Mouse (Mus musculus) hindbrain, embryonic 12.5 days (tissue): ENCODE measurements at regions not wholly inside any gene's neighbourhood (a gene's known extent, or its start where the extent isn't known, plus 50 kb on each side); places are given as distances from the start of the nearest gene placed in this dataset.

Experiments
- ATAC-seq: fragments of 200-750 bp; cut with Nextera tagmentation; 2 replicates; pipeline ENCODE4 v1.8.0; 2017; ENCODE audit warnings: moderate TSS enrichment; ENCODE audit not compliant: low FRiP score
- H3K27ac ChIP-seq: fragments of 300-500 bp; sonication (generic); 2 replicates; pipeline ENCODE4 v1.5.1; 2016; ENCODE audit warnings: mild to moderate bottlenecking
- H3K27me3 ChIP-seq: fragments of 300-500 bp; sonication (generic); 2 replicates; pipeline ENCODE4 v1.6.1; 2016; ENCODE audit warnings: mild to moderate bottlenecking
- H3K36me3 ChIP-seq: fragments of 300-500 bp; sonication (generic); 2 replicates; pipeline ENCODE4 v1.6.1; 2016; ENCODE audit warnings: mild to moderate bottlenecking
- H3K4me1 ChIP-seq: fragments of 300-500 bp; sonication (generic); 2 replicates; pipeline ENCODE4 v1.6.1; 2016
- H3K4me2 ChIP-seq: fragments of 300-500 bp; sonication (generic); replicated peaks from 2 replicates; pipeline ENCODE4 v1.6.1; 2016; ENCODE audit warnings: mild to moderate bottlenecking
- H3K4me3 ChIP-seq: fragments of 300-500 bp; sonication (generic); 2 replicates; pipeline ENCODE4 v1.5.1; 2016; ENCODE audit warnings: mild to moderate bottlenecking
- H3K9ac ChIP-seq: fragments of 300-500 bp; sonication (generic); 2 replicates; pipeline ENCODE4 v1.6.1; 2016; ENCODE audit warnings: mild to moderate bottlenecking, moderate library complexity
- H3K9me3 ChIP-seq: fragments of 300-500 bp; sonication (generic); replicated peaks from 2 replicates; pipeline ENCODE4 v1.6.1; 2016; ENCODE audit warnings: mild to moderate bottlenecking
- whole genome bisulfite sequencing: fragments of 180-500 bp; shearing (Covaris S2); methylation state at CpG from one replicate; pipeline ENCODE4 v1.1.7; 2016; 5-methylcytosine and 5-hydroxymethylcytosine counted together

- Histone ChIP-seq H3K4me3 (no peak overlapping the region), H3K4me1 (peaks cover 3% of the 10 kb centered on the region; the same call in 1 of the 2 replicates), H3K27me3 (no peaks in the 10 kb centered on the region), H3K27ac (0 out of 2 replicates have a peak overlapping the region, but pooled peaks have one; percentile 1), H3K36me3 (no peaks in the 10 kb centered on the region), H3K4me2 (no peak overlapping the region), H3K9me3 (no peaks in the 10 kb centered on the region), H3K9ac (no peak overlapping the region)
- 39% methylated on average over 1 of the region's 1 CpGs for WGBS
- ATAC-seq = 0 out of 2 replicates have a peak, but pooled peaks have one; percentile 19
Observed at GRCm38 (mm10) chr1:194114399-194114798, 503.6 kb upstream of the Plxna2 start.

- no peaks in the 10 kb centered on the region for H3K27me3 ChIP-seq
- WGBS = 78% methylated on average over 2 of the region's 2 CpGs
- peaks cover 8% of the 10 kb centered on the region for H3K4me1 ChIP-seq
- H3K36me3 ChIP-seq = no peaks in the 10 kb centered on the region
- no peak overlapping the region for H3K9ac ChIP-seq
- no peaks in the 10 kb centered on the region for H3K9me3 ChIP-seq
- H3K4me3 ChIP-seq = no peak overlapping the region
- no peak overlapping the region for H3K27ac ChIP-seq
- ATAC-seq = no peak
- H3K4me2 ChIP-seq = no peak overlapping the region
Observed at GRCm38 (mm10) chr1:194111931-194112330, 506.1 kb upstream of the Plxna2 start.

GRCm38 (mm10) chr1:194109172-194110071 is 508.6 kb upstream of the Plxna2 start:
- Histone ChIP-seq H3K9me3 (no peaks in the 10 kb centered on the region), H3K9ac (no peak overlapping the region), H3K36me3 (no peaks in the 10 kb centered on the region), H3K27ac (peak overlapping the region; percentile 44; the same call in 1 of the 2 replicates), H3K4me2 (no peak overlapping the region), H3K4me3 (no peak overlapping the region), H3K27me3 (no peaks in the 10 kb centered on the region), H3K4me1 (peaks cover 8% of the 10 kb centered on the region)
- WGBS = 37% methylated on average over 5 of the region's 5 CpGs
- ATAC-seq = 0 out of 2 replicates have a peak, but pooled peaks have one; percentile 60

- no peak overlapping the region for H3K4me2 ChIP-seq
- H3K27me3 ChIP-seq = no peaks in the 10 kb centered on the region
- no peak overlapping the region for H3K4me3 ChIP-seq
- no peak for ATAC-seq
- no peak overlapping the region for H3K9ac ChIP-seq
- WGBS = 53% methylated on average over 2 of the region's 2 CpGs
- H3K9me3 ChIP-seq = no peaks in the 10 kb centered on the region
- no peaks in the 10 kb centered on the region for H3K36me3 ChIP-seq
- H3K27ac ChIP-seq = no peak overlapping the region
- H3K4me1 ChIP-seq = peaks cover 8% of the 10 kb centered on the region
Observed at GRCm38 (mm10) chr1:194108132-194108531, 509.9 kb upstream of the Plxna2 start.

GRCm38 (mm10) chr1:194107271-194107938 is 510.6 kb upstream of the Plxna2 start:
- Histone ChIP-seq H3K27ac (no peak overlapping the region), H3K4me1 (peaks cover 8% of the 10 kb centered on the region), H3K9ac (no peak overlapping the region), H3K27me3 (no peaks in the 10 kb centered on the region), H3K4me2 (no peak overlapping the region), H3K36me3 (no peaks in the 10 kb centered on the region), H3K9me3 (no peaks in the 10 kb centered on the region), H3K4me3 (no peak overlapping the region)
- WGBS = 93% methylated on average over 3 of the region's 3 CpGs
- no peak for ATAC-seq

- whole genome bisulfite sequencing = 73% methylated on average over 2 of the region's 2 CpGs
- Histone ChIP-seq H3K4me3 (no peak overlapping the region), H3K36me3 (no peaks in the 10 kb centered on the region), H3K4me2 (no peak overlapping the region), H3K27ac (no peak overlapping the region), H3K27me3 (no peaks in the 10 kb centered on the region), H3K4me1 (no peaks in the 10 kb centered on the region), H3K9ac (no peak overlapping the region), H3K9me3 (no peaks in the 10 kb centered on the region)
- no peak for ATAC-seq
Observed at GRCm38 (mm10) chr1:194089918-194090548, 528.0 kb upstream of the Plxna2 start.

- 83% methylated on average over 5 of the region's 5 CpGs for WGBS
- no peak overlapping the region for H3K4me3 ChIP-seq
- H3K9ac ChIP-seq = no peak overlapping the region
- no peak overlapping the region for H3K27ac ChIP-seq
- H3K36me3 ChIP-seq = no peaks in the 10 kb centered on the region
- no peak for ATAC-seq
- no peak overlapping the region for H3K4me2 ChIP-seq
- H3K4me1 ChIP-seq = peaks cover 6% of the 10 kb centered on the region; the same call in 1 of the 2 replicates
- no peaks in the 10 kb centered on the region for H3K9me3 ChIP-seq
- no peaks in the 10 kb centered on the region for H3K27me3 ChIP-seq
Observed at GRCm38 (mm10) chr1:194058512-194058911, 559.5 kb upstream of the Plxna2 start.

- peak overlapping the region; percentile 18; the same call in 1 of the 2 replicates for H3K27ac ChIP-seq
- no peaks in the 10 kb centered on the region for H3K36me3 ChIP-seq
- no peak for ATAC-seq
- no peak overlapping the region for H3K9ac ChIP-seq
- WGBS = 18% methylated on average over 1 of the region's 1 CpGs
- H3K4me1 ChIP-seq = peaks cover 6% of the 10 kb centered on the region; the same call in 1 of the 2 replicates
- no peaks in the 10 kb centered on the region for H3K27me3 ChIP-seq
- H3K9me3 ChIP-seq = no peaks in the 10 kb centered on the region
- H3K4me3 ChIP-seq = no peak overlapping the region
- H3K4me2 ChIP-seq = no peak overlapping the region
Observed at GRCm38 (mm10) chr1:194056544-194056943, 561.5 kb upstream of the Plxna2 start.

- H3K4me1 ChIP-seq = no peaks in the 10 kb centered on the region
- WGBS = 81% methylated on average over 4 of the region's 4 CpGs
- no peak for ATAC-seq
- no peaks in the 10 kb centered on the region for H3K9me3 ChIP-seq
- H3K36me3 ChIP-seq = no peaks in the 10 kb centered on the region
- H3K27ac ChIP-seq = no peak overlapping the region
- no peak overlapping the region for H3K4me2 ChIP-seq
- no peaks in the 10 kb centered on the region for H3K27me3 ChIP-seq
- H3K4me3 ChIP-seq = no peak overlapping the region
- H3K9ac ChIP-seq = no peak overlapping the region
Observed at GRCm38 (mm10) chr1:194049746-194050351, 568.2 kb upstream of the Plxna2 start.

- H3K4me3 ChIP-seq = no peak overlapping the region
- no peaks in the 10 kb centered on the region for H3K9me3 ChIP-seq
- 45% methylated on average over 8 of the region's 8 CpGs for WGBS
- H3K4me1 ChIP-seq = peaks cover 16% of the 10 kb centered on the region
- no peak overlapping the region for H3K4me2 ChIP-seq
- peak; percentile 87 for ATAC-seq
- H3K27me3 ChIP-seq = no peaks in the 10 kb centered on the region
- H3K9ac ChIP-seq = no peak overlapping the region
- H3K36me3 ChIP-seq = no peaks in the 10 kb centered on the region
- peak overlapping the region; percentile 70 for H3K27ac ChIP-seq
Observed at GRCm38 (mm10) chr1:194041393-194042352, 576.3 kb upstream of the Plxna2 start.

- H3K4me2 ChIP-seq = no peak overlapping the region
- peaks cover 29% of the 10 kb centered on the region for H3K4me1 ChIP-seq
- no peaks in the 10 kb centered on the region for H3K27me3 ChIP-seq
- no peak overlapping the region for H3K27ac ChIP-seq
- H3K9me3 ChIP-seq = no peaks in the 10 kb centered on the region
- no peak overlapping the region for H3K4me3 ChIP-seq
- no peaks in the 10 kb centered on the region for H3K36me3 ChIP-seq
- no peak overlapping the region for H3K9ac ChIP-seq
- ATAC-seq = no peak
Observed at GRCm38 (mm10) chr1:194038711-194039110, 579.3 kb upstream of the Plxna2 start.
